In the genomic region with DNA sequence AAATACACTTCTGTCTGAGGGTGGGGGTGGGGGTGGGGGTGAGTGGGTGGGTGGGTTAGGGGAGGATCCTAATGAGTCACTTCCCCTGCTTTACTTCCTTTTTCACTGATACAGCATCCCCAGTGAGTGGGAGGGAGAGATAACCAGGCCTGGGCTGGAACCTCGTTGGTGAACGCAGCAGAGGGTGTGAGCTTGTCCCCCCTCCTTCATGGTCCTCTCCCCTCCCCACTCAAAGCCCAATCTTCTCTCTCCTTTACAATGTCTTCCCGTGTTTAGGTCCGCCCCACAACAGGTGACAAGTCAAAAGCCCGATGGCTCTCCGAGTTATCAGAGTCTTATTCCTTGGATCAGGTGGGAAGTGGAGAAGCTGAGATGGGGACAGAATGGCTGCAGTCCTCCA, we compare ENCODE assay signal across 9 mouse cellular contexts.
DNase-seq lines count a peak whose midpoint lies in the region; ATAC-seq and TF ChIP-seq lines count a peak whose summit lies in the region.
"Had no signal": no experiment of that assay in that cellular context is flagged by ENCODE, and none has a peak within 500 bp of the region (broad histone marks: within the 10 kb centered on the region; RNA-seq: fewer than 3 reads in every experiment).

No protein-coding gene starts in this region.

- peak; percentile 32; the same call in 1 of the 2 replicates for TF ChIP-seq POLR2A in spleen, adult 2 months (IDR thresholded peaks at IDR 0.05; ENCODE audit: low read depth, low read length)

- peak; percentile 43; the same call in 1 of the 2 replicates for ATAC-seq in heart, embryonic 16.5 days (replicated peaks; ENCODE audit: extremely low read depth, insufficient read depth, low FRiP score)
- peak; percentile 71 for ATAC-seq in G1E (ENCODE audit: extremely low read depth, insufficient number of reproducible peaks, low FRiP score, poor library complexity, severe bottlenecking)
- ATAC-seq in liver, embryonic 11.5 days (replicated peaks; ENCODE audit: low FRiP score) = peak; percentile 85
- ATAC-seq in kidney, embryonic 16.5 days (ENCODE audit: low FRiP score, low TSS enrichment) = no peak

- DNase-seq in heart, adult 9 months (ENCODE audit: low spot score in 2 of 2) = no peak
- peak; percentile 60 for DNase-seq in G1E (ENCODE audit: low spot score)
- peak; percentile 64 for DNase-seq in liver, embryonic 11.5 days (ENCODE audit: low spot score)
- peak; percentile 50 to 59 for DNase-seq in spleen, adult 2 months (ENCODE audit: low read depth in 1 of 2, low spot score in 2 of 2)
- no peak for DNase-seq in urinary bladder, adult 2 months (ENCODE audit: low spot score)
- DNase-seq in left cerebral cortex, adult 8-10 months (ENCODE audit: low spot score in 2 of 2) = no peak

- H3K4me1 ChIP-seq in heart, embryonic 16.5 days (ENCODE audit: control insufficient read depth, insufficient read depth, low read length) = peaks cover 20% of the 10 kb centered on the region
- peaks cover 90% of the 10 kb centered on the region for H3K4me1 ChIP-seq in G1E (ENCODE audit: insufficient read depth, low read depth, low read length)
- peaks cover 72% of the 10 kb centered on the region for H3K4me1 ChIP-seq in liver, embryonic 11.5 days (replicated peaks; ENCODE audit: control insufficient read depth, insufficient read depth, low read length)
- peaks cover 24% of the 10 kb centered on the region; the same call in 1 of the 2 replicates for H3K4me1 ChIP-seq in spleen, adult 2 months (ENCODE audit: control insufficient read depth, insufficient read depth, insufficient read length)
- peaks cover 10% of the 10 kb centered on the region for H3K4me1 ChIP-seq in kidney, embryonic 16.5 days (ENCODE audit: insufficient read depth, low read length)

- H3K4me3 ChIP-seq in heart, embryonic 16.5 days (ENCODE audit: low read length) = no peak overlapping the region
- peak overlapping the region; percentile 64 for H3K4me3 ChIP-seq in G1E (ENCODE audit: low read depth, low read length)
- H3K4me3 ChIP-seq in liver, embryonic 11.5 days (ENCODE audit: low read depth, low read length) = peak overlapping the region; percentile 28
- peak overlapping the region; percentile 56 for H3K4me3 ChIP-seq in spleen, adult 2 months (ENCODE audit: extremely low read depth, insufficient read depth, insufficient read length)
- H3K4me3 ChIP-seq in kidney, embryonic 16.5 days (ENCODE audit: low read length) = no peak overlapping the region
- H3K4me3 ChIP-seq: hindbrain, embryonic 15.5 days had no signal

- WGBS in heart, embryonic 16.5 days = 44% methylated on average over 6 of the region's 6 CpGs
- 29% methylated on average over 6 of the region's 6 CpGs for WGBS in liver, embryonic 11.5 days
- 3% methylated on average over 6 of the region's 6 CpGs for WGBS in spleen, adult 2 months
- WGBS in kidney, embryonic 16.5 days = 54% methylated on average over 6 of the region's 6 CpGs

- no peak for TF ChIP-seq CTCF in G1E (IDR thresholded peaks at IDR 0.05; ENCODE audit: low read depth, low read length)
- TF ChIP-seq CTCF in spleen, adult 2 months (IDR thresholded peaks at IDR 0.05; ENCODE audit: extremely low read depth, insufficient read depth, insufficient read length, insufficient replicate concordance) = no peak

- no peaks in the 10 kb centered on the region for H3K27me3 ChIP-seq in heart, embryonic 16.5 days (ENCODE audit: control insufficient read depth, insufficient read depth, low read length)
- no peaks in the 10 kb centered on the region for H3K27me3 ChIP-seq in G1E (ENCODE audit: insufficient read depth, low read length)
- no peaks in the 10 kb centered on the region for H3K27me3 ChIP-seq in liver, embryonic 11.5 days (replicated peaks; ENCODE audit: control insufficient read depth, insufficient read depth, low read length)
- no peaks in the 10 kb centered on the region for H3K27me3 ChIP-seq in spleen, adult 2 months (ENCODE audit: control insufficient read depth, insufficient read depth, low read length)
- H3K27me3 ChIP-seq in kidney, embryonic 16.5 days (ENCODE audit: insufficient read depth, low read length) = no peaks in the 10 kb centered on the region
- H3K27me3 ChIP-seq: hindbrain, embryonic 15.5 days had no signal

- no peak overlapping the region for H3K4me2 ChIP-seq in heart, embryonic 16.5 days (ENCODE audit: low read depth, low read length)
- peak overlapping the region; percentile 70 for H3K4me2 ChIP-seq in liver, embryonic 11.5 days
- no peak overlapping the region for H3K4me2 ChIP-seq in kidney, embryonic 16.5 days (replicated peaks; ENCODE audit: low read depth, low read length)
- H3K4me2 ChIP-seq: hindbrain, embryonic 15.5 days had no signal

- no peaks in the 10 kb centered on the region for H3K36me3 ChIP-seq in heart, embryonic 16.5 days (ENCODE audit: control insufficient read depth, insufficient read depth)
- peaks cover 6% of the 10 kb centered on the region for H3K36me3 ChIP-seq in G1E (replicated peaks)
- H3K36me3 ChIP-seq in liver, embryonic 11.5 days (ENCODE audit: control insufficient read depth, insufficient read depth, low read length) = no peaks in the 10 kb centered on the region
- H3K36me3 ChIP-seq in spleen, adult 2 months (ENCODE audit: control insufficient read depth, insufficient read depth, low read length) = no peaks in the 10 kb centered on the region
- no peaks in the 10 kb centered on the region for H3K36me3 ChIP-seq in kidney, embryonic 16.5 days (ENCODE audit: insufficient read depth, low read length)
- H3K36me3 ChIP-seq: hindbrain, embryonic 15.5 days had no signal

- no peak overlapping the region for H3K9ac ChIP-seq in heart, embryonic 16.5 days (ENCODE audit: low read length)
- H3K9ac ChIP-seq in liver, embryonic 11.5 days (ENCODE audit: low read depth, low read length) = peak overlapping the region; percentile 46
- no peak overlapping the region for H3K9ac ChIP-seq in kidney, embryonic 16.5 days (replicated peaks; ENCODE audit: low read length)
- H3K9ac ChIP-seq: hindbrain, embryonic 15.5 days had no signal

- H3K9me3 ChIP-seq in heart, embryonic 16.5 days (replicated peaks; ENCODE audit: control insufficient read depth, low read length) = no peaks in the 10 kb centered on the region
- H3K9me3 ChIP-seq in G1E (replicated peaks) = no peaks in the 10 kb centered on the region
- H3K9me3 ChIP-seq in liver, embryonic 11.5 days (ENCODE audit: control insufficient read depth, low read length) = no peaks in the 10 kb centered on the region
- no peaks in the 10 kb centered on the region for H3K9me3 ChIP-seq in kidney, embryonic 16.5 days (ENCODE audit: low read length)
- H3K9me3 ChIP-seq: hindbrain, embryonic 15.5 days had no signal

- no peak overlapping the region for H3K27ac ChIP-seq in heart, embryonic 16.5 days (ENCODE audit: low read length)
- H3K27ac ChIP-seq in liver, embryonic 11.5 days (ENCODE audit: low read depth, low read length) = peak overlapping the region; percentile 91
- peak overlapping the region; percentile 97 for H3K27ac ChIP-seq in spleen, adult 2 months (ENCODE audit: insufficient read depth, low read length)
- H3K27ac ChIP-seq in kidney, embryonic 16.5 days (ENCODE audit: low read length) = no peak overlapping the region
- H3K27ac ChIP-seq: hindbrain, embryonic 15.5 days had no signal

Comparison
In these comparisons a context has a peak if more than half of its experiments do, and no peak if none do; other contexts are left out.
1. H3K27ac ChIP-seq: peak in liver, embryonic 11.5 days (single experiment) and spleen, adult 2 months (single experiment); none in heart, embryonic 16.5 days (single experiment) and kidney, embryonic 16.5 days (single experiment).
2. H3K4me3 ChIP-seq: peak in G1E (single experiment), liver, embryonic 11.5 days (single experiment) and spleen, adult 2 months (single experiment); none in heart, embryonic 16.5 days (single experiment) and kidney, embryonic 16.5 days (single experiment).
3. DNase-seq: peak in G1E (single experiment), liver, embryonic 11.5 days (single experiment) and spleen, adult 2 months (2 of 2); none in heart, adult 9 months (0 of 2), urinary bladder, adult 2 months (single experiment) and left cerebral cortex, adult 8-10 months (0 of 2).